Mouse (Mus musculus) fat pad, adult 2 months (tissue): ENCODE results near the gene Cd3g.

Experiments
- DNase-seq: peaks from one replicate; pipeline ENCODE4 v3.0.0-alpha.2; 2011; ENCODE audit warnings: low read depth, low spot score; ENCODE audit errors: extremely low read depth

The Cd3g gene

GRCm38 (mm10) chr9:44919606-44920005 is 60.6 kb downstream of the Cd3g start:
- DNase-seq: no peak
